Mouse (Mus musculus): Measurements from ENCODE around the gene Olfr1228. TPM values are rescaled to one million over a fixed set of nuclear protein-coding genes. Genes with fewer than 3 reads are reported as not detected.

The Olfr1228 gene
- not detected in 2 replicates for polyA plus RNA-seq (2016; fragmentation: Nextera tagmentation; extraction: Ambion mirVana)

DNA sequence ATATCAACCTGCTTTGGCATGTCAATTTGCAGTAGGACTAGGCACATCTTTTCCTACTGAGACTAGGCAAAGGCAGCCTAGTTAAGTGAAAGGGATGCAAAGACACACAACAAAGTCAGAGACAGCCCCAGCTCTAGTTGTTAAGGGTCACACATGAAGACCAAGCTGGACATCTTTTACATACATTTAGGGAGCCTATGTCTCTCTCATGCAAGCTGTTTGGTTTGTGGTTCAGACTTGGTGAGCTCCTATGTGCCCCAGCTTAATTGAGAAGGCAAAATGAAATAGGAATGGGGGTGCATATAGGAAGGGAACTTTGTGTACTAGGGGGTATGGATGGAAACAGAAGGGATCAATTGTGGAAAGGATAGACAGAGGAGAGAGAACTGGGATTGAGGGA, at the start of gene Olfr1228:
Olfr1228 (minus strand) TSS at position 101 of the 400 bp plus-strand sequence.
- H3K27ac ChIP-seq = no peak within 1 kb of the TSS
- H3K36me3 ChIP-seq = no peaks in the 10 kb centered on the region
- H3K27me3 ChIP-seq (replicated peaks) = no peaks in the 10 kb centered on the region
- H3K4me1 ChIP-seq = no peaks in the 10 kb centered on the region
- H3K9me3 ChIP-seq (replicated peaks) = no peaks in the 10 kb centered on the region
- no peak within 1 kb of the TSS for H3K4me3 ChIP-seq
- no peak for ATAC-seq
- H3K9ac ChIP-seq = no peak within 1 kb of the TSS
- H3K4me2 ChIP-seq = no peak within 1 kb of the TSS

DNA sequence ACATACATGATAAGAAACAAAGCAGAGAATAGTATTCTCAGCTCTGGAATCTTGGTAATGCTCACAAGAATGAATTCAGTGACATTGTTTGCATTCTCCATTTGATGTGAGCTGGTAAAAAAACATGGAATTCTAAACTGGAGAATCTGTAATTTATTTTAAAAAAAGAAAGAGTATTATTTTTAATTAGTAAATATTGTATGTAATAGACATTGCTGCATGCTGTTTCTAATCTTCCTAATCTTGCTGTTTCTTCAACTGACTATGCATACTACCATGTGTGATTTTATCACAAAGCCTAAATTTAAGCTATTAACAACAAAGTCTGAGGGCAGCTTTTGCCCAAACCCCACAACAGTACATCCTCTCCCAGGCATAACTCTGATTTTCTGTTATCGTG, 43.3 kb upstream of the Olfr1228 start, which contains the start of gene Olfr1230:
Olfr1230 (minus strand) TSS at position 101 of the 400 bp plus-strand sequence.
- Histone ChIP-seq H3K9ac (no peak within 1 kb of the TSS), H3K36me3 (no peaks in the 10 kb centered on the region), H3K27me3 (replicated peaks) (no peaks in the 10 kb centered on the region), H3K27ac (no peak within 1 kb of the TSS), H3K4me1 (no peaks in the 10 kb centered on the region), H3K9me3 (replicated peaks) (no peaks in the 10 kb centered on the region), H3K4me2 (no peak within 1 kb of the TSS), H3K4me3 (no peak within 1 kb of the TSS)
- ATAC-seq = no peak
- 54% methylated on average over 1 of the region's 1 CpGs for WGBS (ENCODE audit: insufficient replicate concordance)

DNA sequence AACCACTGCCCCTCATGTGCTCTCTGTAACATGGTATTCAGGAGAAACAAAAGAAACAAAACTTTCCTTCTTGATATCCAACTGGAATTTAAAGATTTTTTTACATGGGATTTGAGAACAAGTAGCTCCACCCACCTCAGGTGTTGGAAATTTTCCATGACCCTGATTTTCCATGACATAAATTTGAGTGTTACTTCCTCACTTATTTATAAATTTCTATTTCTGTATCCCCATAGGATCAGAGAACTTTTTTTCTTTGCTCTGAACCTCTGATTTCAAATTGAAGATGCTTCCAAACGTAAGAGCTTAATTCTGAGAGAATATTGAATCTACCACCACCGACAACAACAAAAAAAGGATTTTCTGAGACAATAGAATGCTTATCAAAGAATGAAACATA, 34.1 kb upstream of the Olfr1228 start, which contains the start of gene Olfr1229:
Olfr1229 (minus strand) TSS at position 101 of the 400 bp plus-strand sequence.
- Histone ChIP-seq H3K9me3 (replicated peaks) (no peaks in the 10 kb centered on the region), H3K27ac (no peak within 1 kb of the TSS), H3K36me3 (no peaks in the 10 kb centered on the region), H3K4me2 (no peak within 1 kb of the TSS), H3K4me1 (no peaks in the 10 kb centered on the region), H3K4me3 (no peak within 1 kb of the TSS), H3K27me3 (replicated peaks) (no peaks in the 10 kb centered on the region), H3K9ac (no peak within 1 kb of the TSS)
- WGBS (ENCODE audit: insufficient replicate concordance) = 55% methylated on average over 2 of the region's 2 CpGs
- no peak for ATAC-seq

DNA sequence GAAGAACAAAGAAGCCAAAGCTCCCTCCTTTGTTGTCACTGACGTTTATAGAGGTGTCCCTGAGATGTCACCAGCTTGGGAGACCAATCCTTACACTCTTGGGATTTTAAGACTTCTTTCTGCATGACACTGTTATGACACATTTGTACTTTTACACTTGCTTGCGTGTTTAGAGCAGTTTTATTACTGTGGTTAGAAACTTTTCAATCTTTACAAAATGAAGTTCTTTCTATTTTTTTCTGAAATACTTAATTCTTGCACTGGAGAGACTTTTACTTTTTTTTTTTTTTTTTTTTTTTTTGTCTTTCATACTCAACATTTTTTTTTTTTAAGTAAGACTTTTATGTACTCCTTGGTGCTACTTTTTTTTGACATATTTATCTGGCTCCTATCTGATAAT, 53.9 kb downstream of the Olfr1228 start, which contains the start of gene Olfr1226:
Olfr1226 (minus strand) TSS at position 101 of the 400 bp plus-strand sequence.
- ATAC-seq = no peak
- WGBS (ENCODE audit: insufficient replicate concordance) = 46% methylated on average over 2 of the region's 2 CpGs
- Histone ChIP-seq H3K27ac (no peak within 1 kb of the TSS), H3K9ac (no peak within 1 kb of the TSS), H3K36me3 (no peaks in the 10 kb centered on the region), H3K9me3 (replicated peaks) (no peaks in the 10 kb centered on the region), H3K4me1 (no peaks in the 10 kb centered on the region), H3K27me3 (replicated peaks) (no peaks in the 10 kb centered on the region), H3K4me2 (no peak within 1 kb of the TSS), H3K4me3 (no peak within 1 kb of the TSS)

Other genes with a start within 250 kb of the Olfr1228 start
- not detected in 2 replicates for gene Olfr1215, start 247.1 kb downstream of the Olfr1228 start, polyA plus RNA-seq (2016; fragmentation: Nextera tagmentation; extraction: Ambion mirVana)
- gene Olfr1216, start 235.7 kb downstream of the Olfr1228 start, polyA plus RNA-seq (2016; fragmentation: Nextera tagmentation; extraction: Ambion mirVana) = not detected in 2 replicates
- not detected in 2 replicates for gene Olfr1217, start 222.0 kb downstream of the Olfr1228 start, polyA plus RNA-seq (2016; fragmentation: Nextera tagmentation; extraction: Ambion mirVana)
- not detected in 2 replicates for gene Olfr1218, start 192.9 kb downstream of the Olfr1228 start, polyA plus RNA-seq (2016; fragmentation: Nextera tagmentation; extraction: Ambion mirVana)
- not detected in 2 replicates for gene Olfr1219, start 170.5 kb downstream of the Olfr1228 start, polyA plus RNA-seq (2016; fragmentation: Nextera tagmentation; extraction: Ambion mirVana)
- not detected in 2 replicates for gene Olfr1220, start 147.2 kb downstream of the Olfr1228 start, polyA plus RNA-seq (2016; fragmentation: Nextera tagmentation; extraction: Ambion mirVana)
- gene Olfr1221, start 136.8 kb downstream of the Olfr1228 start, polyA plus RNA-seq (2016; fragmentation: Nextera tagmentation; extraction: Ambion mirVana) = not detected in 2 replicates
- not detected in 2 replicates for gene Olfr1222, start 121.0 kb downstream of the Olfr1228 start, polyA plus RNA-seq (2016; fragmentation: Nextera tagmentation; extraction: Ambion mirVana)
- gene Olfr1223, start 102.5 kb downstream of the Olfr1228 start, polyA plus RNA-seq (2016; fragmentation: Nextera tagmentation; extraction: Ambion mirVana) = not detected in 2 replicates
- gene Olfr1224-ps1, start 90.0 kb downstream of the Olfr1228 start, polyA plus RNA-seq (2016; fragmentation: Nextera tagmentation; extraction: Ambion mirVana) = not detected in 2 replicates
- gene Olfr1225, start 79.4 kb downstream of the Olfr1228 start, polyA plus RNA-seq (2016; fragmentation: Nextera tagmentation; extraction: Ambion mirVana) = not detected in 2 replicates
- not detected in 2 replicates for gene Olfr1226, start 54.0 kb downstream of the Olfr1228 start, polyA plus RNA-seq (2016; fragmentation: Nextera tagmentation; extraction: Ambion mirVana)
- gene Olfr1229, start 34.0 kb upstream of the Olfr1228 start, polyA plus RNA-seq (2016; fragmentation: Nextera tagmentation; extraction: Ambion mirVana) = not detected in 2 replicates
- gene Olfr1230, start 43.2 kb upstream of the Olfr1228 start, polyA plus RNA-seq (2016; fragmentation: Nextera tagmentation; extraction: Ambion mirVana) = not detected in 2 replicates
- not detected in 2 replicates for gene Olfr1231, start 53.0 kb upstream of the Olfr1228 start, polyA plus RNA-seq (2016; fragmentation: Nextera tagmentation; extraction: Ambion mirVana)
- gene Olfr1232, start 75.6 kb upstream of the Olfr1228 start, polyA plus RNA-seq (2016; fragmentation: Nextera tagmentation; extraction: Ambion mirVana) = not detected in 2 replicates
- gene Olfr1233, start 88.3 kb upstream of the Olfr1228 start, polyA plus RNA-seq (2016; fragmentation: Nextera tagmentation; extraction: Ambion mirVana) = not detected in 2 replicates
- not detected in 2 replicates for gene Olfr1234, start 110.8 kb upstream of the Olfr1228 start, polyA plus RNA-seq (2016; fragmentation: Nextera tagmentation; extraction: Ambion mirVana)
- gene Olfr1238, start 155.6 kb upstream of the Olfr1228 start, polyA plus RNA-seq (2016; fragmentation: Nextera tagmentation; extraction: Ambion mirVana) = not detected in 2 replicates
- gene Olfr1239, start 166.3 kb upstream of the Olfr1228 start, polyA plus RNA-seq (2016; fragmentation: Nextera tagmentation; extraction: Ambion mirVana) = not detected in 2 replicates
- gene Olfr1240, start 188.9 kb upstream of the Olfr1228 start, polyA plus RNA-seq (2016; fragmentation: Nextera tagmentation; extraction: Ambion mirVana) = not detected in 2 replicates
- gene Olfr1241, start 233.1 kb upstream of the Olfr1228 start, polyA plus RNA-seq (2016; fragmentation: Nextera tagmentation; extraction: Ambion mirVana) = not detected in 2 replicates
- not detected in 2 replicates for gene Olfr1242, start 244.3 kb upstream of the Olfr1228 start, polyA plus RNA-seq (2016; fragmentation: Nextera tagmentation; extraction: Ambion mirVana)